Mouse (Mus musculus) embryonic facial prominence, embryonic 14.5 days (tissue): ENCODE results near the gene Gpatch2. TPM values are rescaled to one million over a fixed set of nuclear protein-coding genes. Genes with fewer than 3 reads are reported as not detected.

Experiments used
- ATAC-seq: fragments of 200-750 bp; cut with Nextera tagmentation; 2 replicates; pipeline ENCODE4 v1.8.0; 2017; ENCODE audit warnings: low read depth, moderate number of reproducible peaks, moderate TSS enrichment
- DNase-seq: peaks from one replicate; pipeline ENCODE4 v3.0.0-alpha.2; 2015; ENCODE audit warnings: low spot score
- H3K27ac ChIP-seq: fragments of 300-500 bp; sonication (generic); replicated peaks from 2 replicates; pipeline ENCODE4 v1.5.1; 2014; ENCODE audit warnings: low read depth, mild to moderate bottlenecking, low read length, moderate library complexity
- H3K27me3 ChIP-seq: fragments of 300-500 bp; sonication (generic); replicated peaks from 2 replicates; pipeline ENCODE4 v1.6.1; 2014; ENCODE audit warnings: low read length; ENCODE audit not compliant: control insufficient read depth, insufficient read depth
- H3K36me3 ChIP-seq: fragments of 300-500 bp; sonication (generic); 2 replicates; pipeline ENCODE4 v1.6.1; 2014; ENCODE audit warnings: low read length, mixed read lengths; ENCODE audit not compliant: control insufficient read depth, insufficient read depth
- H3K4me1 ChIP-seq: fragments of 300-500 bp; sonication (generic); 2 replicates; pipeline ENCODE4 v1.6.1; 2014; ENCODE audit warnings: antibody characterized with exemption, low read length; ENCODE audit not compliant: control insufficient read depth, insufficient read depth
- H3K4me2 ChIP-seq: fragments of 300-500 bp; sonication (generic); 2 replicates; pipeline ENCODE4 v1.6.1; 2014; ENCODE audit warnings: low read depth, mild to moderate bottlenecking, low read length, moderate library complexity, mixed read lengths
- H3K4me3 ChIP-seq: fragments of 300-500 bp; sonication (generic); 2 replicates; pipeline ENCODE4 v1.5.1; 2014; ENCODE audit warnings: low read depth, mild to moderate bottlenecking, low read length
- H3K9ac ChIP-seq: fragments of 300-500 bp; sonication (generic); 2 replicates; pipeline ENCODE4 v1.6.1; 2014; ENCODE audit warnings: low read depth, mild to moderate bottlenecking, low read length, moderate library complexity, mixed read lengths
- H3K9me3 ChIP-seq: fragments of 300-500 bp; sonication (generic); 2 replicates; pipeline ENCODE4 v1.6.1; 2016; ENCODE audit warnings: low read length; ENCODE audit not compliant: control insufficient read depth
- WGBS: fragments of 180-500 bp; shearing (Covaris S2); extraction: QIAGEN DNeasy Blood & Tissue Kit; methylation state at CpG from one replicate; pipeline ENCODE4 v1.1.7; 2014; 5-methylcytosine and 5-hydroxymethylcytosine counted together
- polyA plus RNA-seq: library from polyadenylated mRNA; unstranded; fragments of >200 nt; fragmentation: Nextera tagmentation; extraction: Ambion mirVana; gene quantifications from 2 replicates; pipeline ENCODE4 v1.2.1, GENCODE M21; 2014

Gpatch2 gene
- polyA plus RNA-seq, 1 experiment from 2014 or later: 15.3 TPM

GRCm38 (mm10) chr1:187374418-187374817 lies 159.1 kb downstream of the Gpatch2 start:
- ATAC-seq: no peak
- no peak for DNase-seq
- no peaks in the 10 kb centered on the region for H3K4me1 ChIP-seq
- H3K9ac ChIP-seq: no peak overlapping the region
- no peak overlapping the region for H3K4me2 ChIP-seq
- 92% methylated on average over 4 of the region's 4 CpGs for WGBS
- H3K27me3 ChIP-seq: no peaks in the 10 kb centered on the region
- no peak overlapping the region for H3K4me3 ChIP-seq
- no peak overlapping the region for H3K27ac ChIP-seq
- no peaks in the 10 kb centered on the region for H3K36me3 ChIP-seq
- no peaks in the 10 kb centered on the region for H3K9me3 ChIP-seq

GRCm38 (mm10) chr1:187376946-187377671 lies 161.8 kb downstream of the Gpatch2 start:
- no peak overlapping the region for H3K4me3 ChIP-seq
- no peaks in the 10 kb centered on the region for H3K27me3 ChIP-seq
- no peak overlapping the region for H3K9ac ChIP-seq
- no peak overlapping the region for H3K27ac ChIP-seq
- H3K4me2 ChIP-seq: no peak overlapping the region
- DNase-seq: no peak
- H3K9me3 ChIP-seq: no peaks in the 10 kb centered on the region
- ATAC-seq: no peak
- WGBS: 68% methylated on average over 11 of the region's 11 CpGs
- no peaks in the 10 kb centered on the region for H3K4me1 ChIP-seq
- no peaks in the 10 kb centered on the region for H3K36me3 ChIP-seq

- ATAC-seq: no peak
These were observed 162.7 kb downstream of the Gpatch2 start for GRCm38 (mm10) chr1:187377865-187378524.

DNA sequence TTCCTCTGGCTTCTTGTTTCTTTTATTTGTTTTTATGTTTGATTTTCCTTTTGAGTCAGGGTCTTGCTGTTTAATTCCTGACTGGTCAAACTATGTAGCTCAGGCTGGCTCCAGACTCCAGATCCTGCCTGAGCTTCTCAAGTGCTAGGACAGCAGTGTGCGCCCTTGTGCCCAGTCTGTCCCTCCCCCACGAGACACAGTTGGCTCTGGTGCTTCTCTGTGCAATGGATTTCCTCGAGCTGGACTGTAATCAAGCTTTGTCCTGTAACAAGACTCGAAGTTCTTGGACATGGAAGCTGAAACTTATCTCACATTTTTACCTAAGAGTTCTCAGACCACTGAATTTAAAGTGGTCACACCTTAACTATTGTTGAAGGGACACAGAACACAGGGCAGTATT lies 174.2 kb downstream of the Gpatch2 start:
- Histone ChIP-seq H3K27me3 (no peaks in the 10 kb centered on the region), H3K4me3 (no peak overlapping the region), H3K4me2 (no peak overlapping the region), H3K36me3 (no peaks in the 10 kb centered on the region), H3K9me3 (no peaks in the 10 kb centered on the region), H3K27ac (no peak overlapping the region), H3K4me1 (no peaks in the 10 kb centered on the region), H3K9ac (no peak overlapping the region)
- DNase-seq (no peak), ATAC-seq (no peak)
- 74% methylated on average over 4 of the region's 4 CpGs for WGBS

More at GRCm38 (mm10) chr1:187377865-187378524, 162.7 kb downstream of the Gpatch2 start:
- DNase-seq: no peak
- H3K4me1 ChIP-seq: no peaks in the 10 kb centered on the region
- WGBS: 73% methylated on average over 14 of the region's 14 CpGs
- H3K4me3 ChIP-seq: no peak overlapping the region
- no peak overlapping the region for H3K27ac ChIP-seq
- no peaks in the 10 kb centered on the region for H3K36me3 ChIP-seq
- no peaks in the 10 kb centered on the region for H3K27me3 ChIP-seq
- no peak overlapping the region for H3K9ac ChIP-seq
- no peak overlapping the region for H3K4me2 ChIP-seq
- H3K9me3 ChIP-seq: no peaks in the 10 kb centered on the region

DNA sequence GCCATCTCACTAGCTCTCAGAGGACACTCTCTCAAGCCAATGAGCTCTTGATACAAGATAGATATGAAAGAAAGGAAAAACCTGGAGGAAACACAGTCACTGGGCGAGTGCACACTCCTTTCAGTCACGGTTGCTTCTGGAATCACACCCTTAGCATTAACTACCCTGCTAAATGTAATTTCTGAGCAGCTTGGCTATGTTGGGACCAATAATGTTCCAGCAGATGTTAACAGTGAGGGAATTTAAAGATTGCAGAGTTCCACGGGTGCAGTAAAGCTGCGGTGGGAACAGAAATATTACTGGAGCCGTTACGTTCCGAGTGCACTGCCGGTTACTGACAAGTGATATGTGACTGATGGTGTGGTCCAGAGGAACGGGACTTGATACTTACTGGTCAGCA lies 185.5 kb downstream of the Gpatch2 start:
- Histone ChIP-seq H3K9me3 (no peaks in the 10 kb centered on the region), H3K27ac (no peak overlapping the region), H3K27me3 (no peaks in the 10 kb centered on the region), H3K4me2 (no peak overlapping the region), H3K4me1 (no peaks in the 10 kb centered on the region), H3K36me3 (no peaks in the 10 kb centered on the region), H3K4me3 (no peak overlapping the region), H3K9ac (no peak overlapping the region)
- WGBS: 84% methylated on average over 9 of the region's 9 CpGs
- DNase-seq (no peak), ATAC-seq (no peak)

Other genes with a start within 250 kb of the Gpatch2 start
- 0.20 TPM in 1 of 2 replicates, not detected in the other for gene D1Pas1, start 248.1 kb upstream of the Gpatch2 start, polyA plus RNA-seq
- gene Spata17, start within 50 bp of the Gpatch2 start, polyA plus RNA-seq: 0.67 and 1.1 TPM in 2 replicates